Mouse (Mus musculus) liver, embryonic 14.5 days (tissue): Measurements from ENCODE around the gene Adamts4. TPM values are rescaled to one million over a fixed set of nuclear protein-coding genes. Genes with fewer than 3 reads are reported as not detected.

Experiments used
- ATAC-seq: fragments of 200-750 bp; cut with Nextera tagmentation; 2 replicates; pipeline ENCODE4 v1.8.0; 2017; ENCODE audit warnings: moderate number of reproducible peaks, mild to moderate bottlenecking, moderate library complexity; ENCODE audit not compliant: insufficient read depth
- DNase-seq, 3 experiments: peaks; one replicate each; pipeline ENCODE4 v3.0.0-alpha.2; 2012 to 2013; ENCODE audit warnings: low read depth in 3 of 3, low spot score in 3 of 3
- H3K27ac ChIP-seq: fragments of 300-500 bp; sonication (generic); 2 replicates; pipeline ENCODE4 v1.5.1; 2014; ENCODE audit warnings: moderate library complexity, mild to moderate bottlenecking, control low read depth, inconsistent platforms
- H3K27me3 ChIP-seq: fragments of 300-500 bp; sonication (generic); 2 replicates; pipeline ENCODE4 v1.6.1; 2014; ENCODE audit warnings: mild to moderate bottlenecking, low read length, moderate library complexity; ENCODE audit not compliant: control insufficient read depth, insufficient read depth
- H3K36me3 ChIP-seq: fragments of 300-500 bp; sonication (generic); replicated peaks from 2 replicates; pipeline ENCODE4 v1.6.1; 2014; ENCODE audit warnings: low read depth; ENCODE audit not compliant: control insufficient read depth, insufficient read depth
- H3K4me1 ChIP-seq, 2 experiments: fragments of 200-500 bp in 1 of 2; fragments of 300-500 bp in 1 of 2; sonication (generic) in 1 of 2; replicated peaks; 2 replicates each; pipeline ENCODE4 v1.6.1; 2012 to 2014; ENCODE audit warnings: antibody characterized with exemption in 1 of 2, inconsistent platforms in 1 of 2, low read length in 1 of 2; ENCODE audit not compliant: control insufficient read depth in 2 of 2, insufficient read depth in 2 of 2
- H3K4me2 ChIP-seq: fragments of 300-500 bp; sonication (generic); 2 replicates; pipeline ENCODE4 v1.6.1; 2014; ENCODE audit warnings: low read depth, mild to moderate bottlenecking, control low read depth, moderate library complexity
- H3K4me3 ChIP-seq, 2 experiments: fragments of 200-500 bp in 1 of 2; fragments of 300-500 bp in 1 of 2; sonication (generic) in 1 of 2; 2 replicates each; pipeline ENCODE4 v1.5.1; 2012 to 2014; ENCODE audit warnings: low read depth in 2 of 2, low read length in 2 of 2, mild to moderate bottlenecking in 2 of 2, control low read depth in 1 of 2, inconsistent platforms in 1 of 2, moderate library complexity in 1 of 2; ENCODE audit not compliant: insufficient read depth in 1 of 2
- H3K9ac ChIP-seq: fragments of 300-500 bp; sonication (generic); replicated peaks from 2 replicates; pipeline ENCODE4 v1.6.1; 2014; ENCODE audit warnings: mild to moderate bottlenecking, control low read depth, moderate library complexity
- H3K9me3 ChIP-seq: fragments of 300-500 bp; sonication (generic); 2 replicates; pipeline ENCODE4 v1.6.1; 2016; ENCODE audit warnings: low read length, mixed read lengths; ENCODE audit not compliant: control insufficient read depth
- CTCF ChIP-seq: IDR thresholded peaks from 2 replicates; pipeline ENCODE4 v1.5.1; 2016; ENCODE audit warnings: antibody characterized with exemption, low read depth, control low read depth
- EP300 ChIP-seq: IDR thresholded peaks from 2 replicates; pipeline ENCODE4 v1.6.1; 2016; ENCODE audit warnings: antibody characterized with exemption, low read depth
- WGBS: fragments of 180-500 bp; shearing (Covaris S2); extraction: QIAGEN DNeasy Blood & Tissue Kit; methylation state at CpG from one replicate; pipeline ENCODE4 v1.1.7; 2014; ENCODE audit not compliant: insufficient replicate concordance; 5-methylcytosine and 5-hydroxymethylcytosine counted together
- polyA plus RNA-seq, 2 experiments: library from polyadenylated mRNA; depleted of rRNA in 1 of 2; stranded (reverse) in 1 of 2; unstranded in 1 of 2; fragments of >200 nt; fragmentation: Nextera tagmentation in 1 of 2; extraction: Ambion mirVana in 1 of 2; gene quantifications; 2 replicates each; pipeline versions ENCODE4 v1.2.1 to v1.2.3; 2012 to 2014

Adamts4 gene
- polyA plus RNA-seq, 2 experiments: 0.13 to 0.17 TPM

DNA sequence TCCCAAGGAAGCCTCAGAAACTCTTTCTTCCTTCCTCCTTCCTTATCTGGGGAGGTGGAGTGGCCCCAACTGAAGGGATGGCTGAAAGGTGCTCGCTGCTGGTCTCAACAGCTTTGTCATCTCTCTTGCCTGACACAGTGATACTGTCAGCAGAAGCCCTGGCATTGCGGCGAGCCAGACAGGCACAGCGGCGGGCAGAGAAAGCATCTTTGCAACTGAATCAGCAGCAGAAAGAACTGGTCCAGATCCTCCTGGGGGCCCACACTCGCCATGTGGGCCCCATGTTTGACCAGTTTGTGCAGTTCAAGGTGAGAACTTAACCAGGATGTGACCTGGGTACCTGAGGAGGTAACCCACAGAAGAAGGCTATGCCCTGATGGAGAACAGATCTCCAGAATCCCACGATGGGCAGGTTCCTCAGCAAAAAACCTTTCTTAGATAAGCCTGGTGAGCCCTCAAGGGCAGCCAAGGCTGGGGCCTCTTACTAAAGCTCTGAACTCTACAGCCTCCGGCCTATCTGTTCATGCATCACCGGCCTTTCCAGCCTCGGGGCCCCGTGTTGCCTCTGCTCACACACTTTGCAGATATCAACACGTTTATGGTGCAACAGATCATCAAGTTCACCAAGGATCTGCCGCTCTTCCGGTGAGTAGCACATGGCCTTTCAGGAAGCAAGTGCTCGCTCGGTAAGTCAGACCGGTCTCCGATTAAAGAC is 33.8 kb upstream of the Adamts4 start:
- no peak overlapping the region for H3K9ac ChIP-seq
- H3K4me2 ChIP-seq: no peak overlapping the region
- no peaks in the 10 kb centered on the region for H3K36me3 ChIP-seq
- no peak overlapping the region for H3K4me3 ChIP-seq
- no peaks in the 10 kb centered on the region; the same call in 1 of the 2 replicates for H3K27me3 ChIP-seq
- H3K27ac ChIP-seq: no peak overlapping the region
- WGBS: 51% methylated on average over 18 of the region's 18 CpGs
- no peaks in the 10 kb centered on the region for H3K9me3 ChIP-seq
- ATAC-seq (no peak), DNase-seq (no peak)
- TF ChIP-seq CTCF (no peak), EP300 (no peak)
- peaks cover 5 to 11% of the 10 kb centered on the region in 2 experiments for H3K4me1 ChIP-seq

- TF ChIP-seq EP300 (no peak), CTCF (peak; percentile 96)
- DNase-seq (peak; percentile 69 to 74 (median 72)), ATAC-seq (no peak)
- H3K4me3 ChIP-seq: peak overlapping the region; percentile 60 to 95
- H3K9ac ChIP-seq: peak overlapping the region; percentile 54
- peak overlapping the region; percentile 87 for H3K4me2 ChIP-seq
- peak overlapping the region; percentile 17; the same call in 1 of the 2 replicates for H3K27ac ChIP-seq
- peaks cover 11 to 15% of the 10 kb centered on the region in 2 experiments for H3K4me1 ChIP-seq
- WGBS: 6% methylated on average over 10 of the region's 10 CpGs
- H3K36me3 ChIP-seq: no peaks in the 10 kb centered on the region
- no peaks in the 10 kb centered on the region for H3K9me3 ChIP-seq
- no peaks in the 10 kb centered on the region for H3K27me3 ChIP-seq
Observed at GRCm38 (mm10) chr1:171220871-171221270, 29.4 kb upstream of the Adamts4 start.

- Histone ChIP-seq H3K36me3 (no peaks in the 10 kb centered on the region), H3K9ac (peak overlapping the region; percentile 54), H3K4me2 (peak overlapping the region; percentile 87), H3K4me3 (peak overlapping the region; percentile 60 to 95), H3K4me1 (peaks cover 11 to 15% of the 10 kb centered on the region in 2 experiments), H3K27ac (peak overlapping the region; percentile 17), H3K27me3 (no peaks in the 10 kb centered on the region), H3K9me3 (no peaks in the 10 kb centered on the region)
- 6% methylated on average over 22 of the region's 22 CpGs for WGBS
- TF ChIP-seq EP300: no peak
- TF ChIP-seq CTCF: no peak
- DNase-seq (no peak), ATAC-seq (no peak)
Observed at GRCm38 (mm10) chr1:171221281-171222193, 28.7 kb upstream of the Adamts4 start.

DNA sequence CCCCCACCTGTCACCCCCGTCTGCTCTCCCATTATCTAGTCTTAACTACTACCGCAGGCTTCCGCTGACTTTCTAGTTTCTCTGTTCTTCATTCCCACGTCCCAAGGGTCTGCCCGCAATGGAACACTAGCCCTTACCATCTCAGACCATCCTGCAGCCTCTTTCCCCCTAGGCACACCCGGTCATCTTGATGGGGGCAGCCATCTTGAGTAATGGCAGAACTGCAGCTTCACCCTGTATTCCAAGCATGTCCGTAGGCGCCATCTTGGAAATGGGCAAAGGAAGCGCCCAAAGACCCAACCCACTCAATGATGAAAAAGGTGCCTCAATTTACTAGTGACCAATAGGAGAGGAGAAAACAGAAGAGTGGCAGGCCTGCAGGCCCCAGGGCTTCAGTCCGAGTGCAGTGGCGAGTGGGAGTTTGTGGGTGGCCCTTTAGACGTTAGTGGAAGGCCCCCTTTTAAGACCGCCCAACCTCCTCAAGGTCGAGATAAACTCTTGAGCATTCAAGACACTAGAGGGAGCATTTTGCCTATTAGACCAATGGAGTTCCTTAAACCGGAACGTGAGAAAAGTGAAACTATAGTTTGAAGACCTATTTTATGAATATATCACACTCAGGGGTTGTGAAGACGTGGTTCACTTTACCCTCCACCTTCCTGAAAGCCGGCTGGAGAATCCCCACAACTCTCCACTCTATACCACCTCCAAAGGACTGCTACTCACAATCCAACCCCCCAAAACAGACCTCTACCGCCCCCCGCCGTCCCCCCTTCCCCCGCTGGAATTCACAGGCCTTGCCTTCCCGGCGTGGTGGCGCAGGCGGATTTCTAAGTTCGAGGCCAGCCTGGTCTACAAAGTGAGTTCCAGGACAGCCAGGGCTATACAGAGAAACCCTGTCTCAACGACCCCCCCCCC is 27.7 kb upstream of the Adamts4 start, which contains the start of gene Tomm40l:
Gene Tomm40l (minus strand): TSS at position 277 of the 918 bp plus-strand sequence.
- WGBS: 1% methylated on average over 28 of the region's 28 CpGs
- peak within 1 kb of the TSS; percentile 87 for H3K27ac ChIP-seq
- peak; percentile 96 to 98 (median 98) for DNase-seq

More for the DNA sequence above, 27.7 kb upstream of the Adamts4 start, which contains the start of gene Tomm40l:
- Histone ChIP-seq H3K27me3 (no peaks in the 10 kb centered on the region), H3K36me3 (no peaks in the 10 kb centered on the region), H3K4me3 (peak within 1 kb of the TSS; percentile 60 to 95), H3K9me3 (no peaks in the 10 kb centered on the region), H3K9ac (peak within 1 kb of the TSS; percentile 85), H3K4me2 (peak within 1 kb of the TSS; percentile 87), H3K4me1 (peaks cover 11 to 12% of the 10 kb centered on the region in 2 experiments)
- peak; percentile 95 for ATAC-seq
- TF ChIP-seq EP300 (no peak), CTCF (peak; percentile 77)
